Comparison of ENCODE assay signal across 8 mouse cellular contexts in genomic region chr10:81175936-81176465, GRCm38 (mm10). TPM values are rescaled to one million over a fixed set of nuclear protein-coding genes. Genes with fewer than 3 reads are reported as not detected.
DNase-seq lines count a peak whose midpoint lies in the region; ATAC-seq and TF ChIP-seq lines count a peak whose summit lies in the region.

No protein-coding gene starts in this region.

- no peaks in the 10 kb centered on the region for H3K27me3 ChIP-seq in cerebellum, adult 2 months (ENCODE audit: control insufficient read depth, insufficient read depth, low read length)
- no peaks in the 10 kb centered on the region for H3K27me3 ChIP-seq in forebrain, embryonic 15.5 days
- H3K27me3 ChIP-seq in limb, embryonic 12.5 days = no peaks in the 10 kb centered on the region

- ATAC-seq in forebrain, embryonic 15.5 days (replicated peaks) = no peak
- no peak for ATAC-seq in limb, embryonic 12.5 days (ENCODE audit: insufficient number of reproducible peaks, insufficient read depth, low FRiP score, low TSS enrichment, low read depth)

- TF ChIP-seq CTCF in cerebellum, adult 2 months (IDR thresholded peaks at IDR 0.05; ENCODE audit: borderline replicate concordance, insufficient read depth, low read depth, low read length) = no peak
- TF ChIP-seq CTCF in olfactory bulb, adult 2 months (IDR thresholded peaks at IDR 0.05; ENCODE audit: insufficient read depth, low read depth, low read length) = no peak

- H3K36me3 ChIP-seq in forebrain, embryonic 15.5 days = peaks cover 35% of the 10 kb centered on the region
- H3K36me3 ChIP-seq in limb, embryonic 12.5 days = peaks cover 38% of the 10 kb centered on the region

- H3K9me3 ChIP-seq in forebrain, embryonic 15.5 days = no peaks in the 10 kb centered on the region
- H3K9me3 ChIP-seq in limb, embryonic 12.5 days = no peaks in the 10 kb centered on the region

- peak overlapping the region; percentile 65; the same call in 1 of the 2 replicates for H3K27ac ChIP-seq in cerebellum, adult 2 months (ENCODE audit: insufficient read depth, low read length)
- H3K27ac ChIP-seq in forebrain, embryonic 15.5 days (replicated peaks) = peak overlapping the region; percentile 92
- H3K27ac ChIP-seq in limb, embryonic 12.5 days = peak overlapping the region; percentile 94
- peak overlapping the region; percentile 43 for H3K27ac ChIP-seq in olfactory bulb, adult 2 months (ENCODE audit: insufficient read depth, low read depth, low read length)

- peak overlapping the region; percentile 25; the same call in 1 of the 2 replicates for H3K9ac ChIP-seq in forebrain, embryonic 15.5 days (replicated peaks)
- H3K9ac ChIP-seq in limb, embryonic 12.5 days (replicated peaks) = no peak overlapping the region

- WGBS in cerebellum, adult 2 months = under 1% methylated on average over 13 of the region's 13 CpGs
- 6% methylated on average over 13 of the region's 13 CpGs for WGBS in forebrain, embryonic 15.5 days
- 9% methylated on average over 13 of the region's 13 CpGs for WGBS in limb, embryonic 12.5 days
- WGBS in olfactory bulb, adult 2 months = under 1% methylated on average over 13 of the region's 13 CpGs

- peak overlapping the region; percentile 74 for H3K4me2 ChIP-seq in forebrain, embryonic 15.5 days (replicated peaks)
- H3K4me2 ChIP-seq in limb, embryonic 12.5 days = peak overlapping the region; percentile 96

- TF ChIP-seq POLR2A in cerebellum, adult 2 months (IDR thresholded peaks at IDR 0.05; ENCODE audit: borderline replicate concordance, insufficient read depth, low read length) = no peak
- no peak for TF ChIP-seq POLR2A in olfactory bulb, adult 2 months (IDR thresholded peaks at IDR 0.05; ENCODE audit: insufficient read depth, low read depth, low read length)

- H3K4me3 ChIP-seq in cerebellum, adult 2 months (replicated peaks; ENCODE audit: insufficient read depth, low read depth, low read length) = peak overlapping the region; percentile 45
- H3K4me3 ChIP-seq in forebrain, embryonic 15.5 days = peak overlapping the region; percentile 79
- peak overlapping the region; percentile 98 for H3K4me3 ChIP-seq in limb, embryonic 12.5 days (replicated peaks)
- H3K4me3 ChIP-seq in olfactory bulb, adult 2 months (ENCODE audit: insufficient read depth, low read depth, low read length) = peak overlapping the region; percentile 18; the same call in 1 of the 2 replicates

- DNase-seq in cerebellum, adult 2 months = no peak
- no peak for DNase-seq in cerebellum, postnatal 14 days
- peak; percentile 48 for DNase-seq in CD4-positive helper T cell, adult 2 months (ENCODE audit: low read depth, low spot score)
- no peak for DNase-seq in thymus, postnatal 10 days (ENCODE audit: low spot score in 2 of 2)
- DNase-seq in B cell, adult 2 months = no peak

- peaks cover 21% of the 10 kb centered on the region for H3K4me1 ChIP-seq in cerebellum, adult 2 months (ENCODE audit: control insufficient read depth, insufficient read depth, low read length)
- H3K4me1 ChIP-seq in forebrain, embryonic 15.5 days = peaks cover 60% of the 10 kb centered on the region
- H3K4me1 ChIP-seq in limb, embryonic 12.5 days (replicated peaks) = peaks cover 50% of the 10 kb centered on the region
- peaks cover 33% of the 10 kb centered on the region for H3K4me1 ChIP-seq in olfactory bulb, adult 2 months (ENCODE audit: control insufficient read depth, insufficient read depth, low read length)

RNA-seq across cellular contexts. Expression of gene Eef2, which starts 0.4 kb away (rescaled TPM):
- polyA plus RNA-seq in cerebellum, adult 2 months (2012; rRNA removed) = 1,163 and 1,164 TPM in 2 replicates
- polyA plus RNA-seq in forebrain, embryonic 15.5 days (2015; fragmentation: Nextera tagmentation; extraction: Ambion mirVana) = 633 and 637 TPM in 2 replicates
- 524 and 544 TPM in 2 replicates for polyA plus RNA-seq in limb, embryonic 12.5 days (2016; fragmentation: Nextera tagmentation; extraction: Ambion mirVana)
- polyA plus RNA-seq in olfactory bulb, adult 2 months (2012; ENCODE audit: insufficient read depth, insufficient read length, low replicate concordance, missing spikeins) = 423 and 2,167 TPM in 2 replicates

RNA-seq across cellular contexts. Expression of gene Dapk3, which starts 6.8 kb away (rescaled TPM):
- polyA plus RNA-seq in cerebellum, adult 2 months (2012; rRNA removed) = 70.7 and 73.0 TPM in 2 replicates
- polyA plus RNA-seq in forebrain, embryonic 15.5 days (2015; fragmentation: Nextera tagmentation; extraction: Ambion mirVana) = 56.8 and 61.3 TPM in 2 replicates
- polyA plus RNA-seq in limb, embryonic 12.5 days (2016; fragmentation: Nextera tagmentation; extraction: Ambion mirVana) = 64.2 and 65.7 TPM in 2 replicates
- not detected in 2 replicates for polyA plus RNA-seq in olfactory bulb, adult 2 months (2012; ENCODE audit: insufficient read depth, insufficient read length, low replicate concordance, missing spikeins)

RNA-seq across cellular contexts. Expression of gene 4930442H23Rik, which starts 7.6 kb away (rescaled TPM):
- polyA plus RNA-seq in cerebellum, adult 2 months (2012; rRNA removed) = not detected in 2 replicates
- polyA plus RNA-seq in forebrain, embryonic 15.5 days (2015; fragmentation: Nextera tagmentation; extraction: Ambion mirVana) = 0.14 and 0.19 TPM in 2 replicates
- not detected in 2 replicates for polyA plus RNA-seq in limb, embryonic 12.5 days (2016; fragmentation: Nextera tagmentation; extraction: Ambion mirVana)
- polyA plus RNA-seq in olfactory bulb, adult 2 months (2012; ENCODE audit: insufficient read depth, insufficient read length, low replicate concordance, missing spikeins) = not detected in 2 replicates

RNA-seq across cellular contexts. Expression of gene Pias4, which starts 8.3 kb away (rescaled TPM):
- 34.8 and 36.0 TPM in 2 replicates for polyA plus RNA-seq in cerebellum, adult 2 months (2012; rRNA removed)
- 54.9 and 57.8 TPM in 2 replicates for polyA plus RNA-seq in forebrain, embryonic 15.5 days (2015; fragmentation: Nextera tagmentation; extraction: Ambion mirVana)
- polyA plus RNA-seq in limb, embryonic 12.5 days (2016; fragmentation: Nextera tagmentation; extraction: Ambion mirVana) = 57.7 and 62.1 TPM in 2 replicates
- polyA plus RNA-seq in olfactory bulb, adult 2 months (2012; ENCODE audit: insufficient read depth, insufficient read length, low replicate concordance, missing spikeins) = not detected in 2 replicates

RNA-seq across cellular contexts. Expression of gene Nmrk2, which starts 25.9 kb away (rescaled TPM):
- 0.16 and 0.33 TPM in 2 replicates for polyA plus RNA-seq in cerebellum, adult 2 months (2012; rRNA removed)
- polyA plus RNA-seq in forebrain, embryonic 15.5 days (2015; fragmentation: Nextera tagmentation; extraction: Ambion mirVana) = 0.11 TPM in 1 of 2 replicates, not detected in the other
- polyA plus RNA-seq in limb, embryonic 12.5 days (2016; fragmentation: Nextera tagmentation; extraction: Ambion mirVana) = not detected in 2 replicates
- not detected in 2 replicates for polyA plus RNA-seq in olfactory bulb, adult 2 months (2012; ENCODE audit: insufficient read depth, insufficient read length, low replicate concordance, missing spikeins)

Comparison
In these comparisons a context has a peak if more than half of its experiments do, and no peak if none do; other contexts are left out.
1. H3K27ac ChIP-seq: peak in every context shown above with its lines; median percentile 94 in limb, embryonic 12.5 days; 92 in forebrain, embryonic 15.5 days; 65 in cerebellum, adult 2 months; 43 in olfactory bulb, adult 2 months.
2. H3K4me3 ChIP-seq: peak in every context shown above with its lines; median percentile 98 in limb, embryonic 12.5 days; 79 in forebrain, embryonic 15.5 days; 45 in cerebellum, adult 2 months; 18 in olfactory bulb, adult 2 months.